ENCODE assay signal across 16 mouse cellular contexts in the genomic region with DNA sequence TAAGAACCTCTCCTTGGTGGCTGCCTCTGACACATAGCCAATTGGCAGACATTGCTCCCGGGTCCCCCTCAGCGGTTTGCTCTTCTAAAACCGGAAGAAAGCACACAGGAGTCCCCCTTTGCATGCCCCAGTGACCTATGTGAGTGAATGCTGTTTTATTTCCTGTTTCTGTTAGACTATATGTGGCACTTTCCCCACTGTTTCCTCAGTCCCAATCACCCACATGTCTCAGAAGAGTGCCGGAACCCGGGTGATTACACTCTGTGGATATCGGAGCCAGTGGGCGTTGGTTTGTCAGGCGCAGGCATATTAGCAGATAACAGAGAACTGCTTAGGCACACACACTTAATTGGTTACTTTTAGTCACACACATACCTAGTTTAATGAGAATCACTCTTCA.
DNase-seq lines count a peak whose midpoint lies in the region; ATAC-seq lines count a peak whose summit lies in the region.
"Had no signal": no experiment of that assay in that cellular context is flagged by ENCODE, and none has a peak within 500 bp of the region (broad histone marks: within the 10 kb centered on the region; RNA-seq: fewer than 3 reads in every experiment).

No protein-coding gene starts in this region.

- 55% methylated on average over 8 of the region's 8 CpGs for WGBS in liver, embryonic 11.5 days
- 85% methylated on average over 8 of the region's 8 CpGs for WGBS in hindbrain, embryonic 13.5 days
- 86% methylated on average over 8 of the region's 8 CpGs for WGBS in midbrain, embryonic 13.5 days

- H3K27ac ChIP-seq in liver, embryonic 11.5 days (ENCODE audit: low read depth, low read length) = no peak overlapping the region
- no peak overlapping the region for H3K27ac ChIP-seq in hindbrain, embryonic 13.5 days
- H3K27ac ChIP-seq in midbrain, embryonic 13.5 days = no peak overlapping the region
- H3K27ac ChIP-seq: embryonic facial prominence, embryonic 13.5 days; layer of hippocampus, adult 2 months; limb, embryonic 12.5 days; neural tube, embryonic 12.5 days had no signal

- H3K4me3 ChIP-seq in liver, embryonic 11.5 days (ENCODE audit: low read depth, low read length) = no peak overlapping the region
- H3K4me3 ChIP-seq in hindbrain, embryonic 13.5 days = no peak overlapping the region
- no peak overlapping the region for H3K4me3 ChIP-seq in midbrain, embryonic 13.5 days (replicated peaks)
- H3K4me3 ChIP-seq: embryonic facial prominence, embryonic 13.5 days; layer of hippocampus, adult 2 months; limb, embryonic 12.5 days; neural tube, embryonic 12.5 days had no signal

- DNase-seq in CD4-positive helper T cell, adult 2 months (ENCODE audit: low read depth, low spot score) = peak; percentile 47
- DNase-seq in T-cell, adult 2 months (ENCODE audit: low spot score) = peak; percentile 44
- no peak for DNase-seq in liver, embryonic 11.5 days (ENCODE audit: low spot score)
- peak; percentile 76 for DNase-seq in splenic B cell, adult 2 months (ENCODE audit: low read depth, low spot score)
- DNase-seq in gastrocnemius, adult 8-10 months (ENCODE audit: low spot score in 2 of 2) = no peak
- DNase-seq: adrenal gland, postnatal 14 days; cerebellum, adult 2 months; heart, adult 18-20 months; right cerebral cortex, postnatal 4 days had no signal

- peak; percentile 79 for ATAC-seq in liver, embryonic 11.5 days (replicated peaks; ENCODE audit: low FRiP score)
- ATAC-seq in hindbrain, embryonic 13.5 days (ENCODE audit: low FRiP score) = no peak
- ATAC-seq in midbrain, embryonic 13.5 days = no peak

- no peaks in the 10 kb centered on the region for H3K27me3 ChIP-seq in liver, embryonic 11.5 days (replicated peaks; ENCODE audit: control insufficient read depth, insufficient read depth, low read length)
- no peaks in the 10 kb centered on the region for H3K27me3 ChIP-seq in splenic B cell, adult 2 months (ENCODE audit: control insufficient read depth, insufficient read depth, low read length, poor library complexity, severe bottlenecking)
- no peaks in the 10 kb centered on the region for H3K27me3 ChIP-seq in hindbrain, embryonic 13.5 days
- H3K27me3 ChIP-seq in midbrain, embryonic 13.5 days = no peaks in the 10 kb centered on the region
- H3K27me3 ChIP-seq: embryonic facial prominence, embryonic 13.5 days; limb, embryonic 12.5 days; neural tube, embryonic 12.5 days had no signal

- H3K9ac ChIP-seq in liver, embryonic 11.5 days (ENCODE audit: low read depth, low read length) = no peak overlapping the region
- no peak overlapping the region for H3K9ac ChIP-seq in hindbrain, embryonic 13.5 days
- H3K9ac ChIP-seq in midbrain, embryonic 13.5 days (replicated peaks) = no peak overlapping the region
- H3K9ac ChIP-seq: embryonic facial prominence, embryonic 13.5 days; limb, embryonic 12.5 days; neural tube, embryonic 12.5 days had no signal

- no peaks in the 10 kb centered on the region for H3K36me3 ChIP-seq in liver, embryonic 11.5 days (ENCODE audit: control insufficient read depth, insufficient read depth, low read length)
- no peaks in the 10 kb centered on the region for H3K36me3 ChIP-seq in splenic B cell, adult 2 months (ENCODE audit: control insufficient read depth, insufficient read depth, low read length, poor library complexity, severe bottlenecking)
- no peaks in the 10 kb centered on the region for H3K36me3 ChIP-seq in hindbrain, embryonic 13.5 days
- no peaks in the 10 kb centered on the region for H3K36me3 ChIP-seq in midbrain, embryonic 13.5 days
- H3K36me3 ChIP-seq: embryonic facial prominence, embryonic 13.5 days; G1E; limb, embryonic 12.5 days; neural tube, embryonic 12.5 days had no signal

- H3K9me3 ChIP-seq in liver, embryonic 11.5 days (ENCODE audit: control insufficient read depth, low read length) = no peaks in the 10 kb centered on the region
- no peaks in the 10 kb centered on the region for H3K9me3 ChIP-seq in hindbrain, embryonic 13.5 days
- no peaks in the 10 kb centered on the region for H3K9me3 ChIP-seq in midbrain, embryonic 13.5 days
- H3K9me3 ChIP-seq: embryonic facial prominence, embryonic 13.5 days; limb, embryonic 12.5 days; neural tube, embryonic 12.5 days had no signal

- no peaks in the 10 kb centered on the region for H3K4me1 ChIP-seq in liver, embryonic 11.5 days (replicated peaks; ENCODE audit: control insufficient read depth, insufficient read depth, low read length)
- H3K4me1 ChIP-seq in hindbrain, embryonic 13.5 days (replicated peaks) = no peaks in the 10 kb centered on the region
- H3K4me1 ChIP-seq in midbrain, embryonic 13.5 days (replicated peaks) = 0 out of 2 replicates have a peak, but pooled peaks cover 6% of the 10 kb centered on the region
- H3K4me1 ChIP-seq: embryonic facial prominence, embryonic 13.5 days; neural tube, embryonic 12.5 days had no signal

- H3K4me2 ChIP-seq in liver, embryonic 11.5 days = no peak overlapping the region
- H3K4me2 ChIP-seq in hindbrain, embryonic 13.5 days = no peak overlapping the region
- no peak overlapping the region for H3K4me2 ChIP-seq in midbrain, embryonic 13.5 days (replicated peaks)
- H3K4me2 ChIP-seq: embryonic facial prominence, embryonic 13.5 days; limb, embryonic 12.5 days; neural tube, embryonic 12.5 days had no signal

Comparison
In these comparisons a context has a peak if more than half of its experiments do, and no peak if none do; other contexts are left out.
1. DNase-seq: peak in CD4-positive helper T cell, adult 2 months (single experiment), T-cell, adult 2 months (single experiment) and splenic B cell, adult 2 months (single experiment); none in liver, embryonic 11.5 days (single experiment) and gastrocnemius, adult 8-10 months (0 of 2).